Mouse (Mus musculus) megakaryocyte progenitor cell, adult 5-6 weeks (primary cell): ENCODE data around the gene Egflam. TPM values are rescaled to one million over a fixed set of nuclear protein-coding genes. Genes with fewer than 3 reads are reported as not detected.

Source experiments
- ATAC-seq: replicated peaks from 2 replicates; pipeline ENCODE4 v1.8.0; 2016; ENCODE audit warnings: mild to moderate bottlenecking, moderate TSS enrichment, inconsistent platforms; ENCODE audit not compliant: poor library complexity
- total RNA-seq, 2 experiments: library from RNA; stranded (forward) in 1 of 2; stranded (reverse) in 1 of 2; fragments of 157-497, 149-512 nt in 1 of 2; fragments of 200-1000 nt in 1 of 2; gene quantifications; 2 replicates each; pipeline versions ENCODE4 v1.2.3 to v1.2.4; 2015 to 2017

Egflam gene
- total RNA-seq, 2 experiments from 2014 or later: not detected

DNA sequence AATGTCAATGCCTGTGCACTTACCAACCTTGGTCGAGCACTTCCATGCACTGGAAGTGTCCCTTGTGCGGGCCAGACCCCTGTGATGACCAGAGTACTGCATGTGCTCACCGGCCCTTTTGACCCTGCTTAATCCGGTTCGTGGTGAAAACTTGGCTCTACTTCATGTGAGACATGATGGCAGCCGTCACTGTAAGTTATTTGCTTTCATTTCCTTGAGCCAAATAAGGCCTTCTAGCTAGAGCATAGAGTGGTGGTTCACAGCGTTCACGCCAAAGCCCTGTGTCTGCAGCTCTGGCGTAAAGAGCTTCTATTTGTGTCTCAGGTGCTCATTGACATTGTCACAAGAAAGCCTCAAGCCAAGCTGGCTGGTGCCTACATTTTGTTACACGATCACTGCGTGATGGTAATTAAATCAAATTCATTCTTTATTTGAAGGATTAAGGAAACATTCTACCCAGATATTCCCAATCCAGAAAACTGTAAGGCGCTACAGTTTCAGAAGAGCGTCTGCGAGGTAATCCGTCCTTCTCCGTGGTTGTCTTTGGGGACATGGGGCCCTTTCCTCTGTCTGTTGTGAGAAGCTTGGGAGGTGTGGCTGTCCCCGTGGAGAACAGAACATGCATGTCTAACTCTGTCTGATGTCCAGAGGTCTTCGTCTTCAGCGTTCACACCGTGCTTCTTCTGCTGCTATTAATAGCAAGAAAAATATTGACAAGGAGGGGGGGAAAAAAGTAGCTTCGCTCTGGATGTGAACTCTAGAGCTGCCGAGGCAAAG is 208.3 kb downstream of the Egflam start:
- ATAC-seq: no peak

DNA sequence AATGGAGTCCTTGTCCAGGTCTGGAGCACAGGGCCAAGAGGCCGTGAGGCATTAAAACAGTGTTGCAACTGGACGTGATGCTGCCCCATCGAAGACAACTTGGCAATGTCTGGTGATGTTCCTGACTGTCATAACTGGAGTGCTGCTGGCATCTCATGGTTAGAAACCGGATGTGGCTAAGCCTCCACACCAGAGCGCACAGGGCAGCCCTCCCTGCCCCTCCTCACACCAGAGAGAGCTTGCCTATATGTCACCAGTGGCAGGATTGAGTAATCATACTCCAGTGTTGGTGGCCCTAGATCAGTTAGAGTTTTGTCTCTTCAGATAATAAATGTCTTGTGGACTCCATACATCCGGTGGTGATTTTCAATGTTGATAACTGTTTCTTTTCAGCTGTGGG is 210.5 kb downstream of the Egflam start:
- ATAC-seq: no peak

DNA sequence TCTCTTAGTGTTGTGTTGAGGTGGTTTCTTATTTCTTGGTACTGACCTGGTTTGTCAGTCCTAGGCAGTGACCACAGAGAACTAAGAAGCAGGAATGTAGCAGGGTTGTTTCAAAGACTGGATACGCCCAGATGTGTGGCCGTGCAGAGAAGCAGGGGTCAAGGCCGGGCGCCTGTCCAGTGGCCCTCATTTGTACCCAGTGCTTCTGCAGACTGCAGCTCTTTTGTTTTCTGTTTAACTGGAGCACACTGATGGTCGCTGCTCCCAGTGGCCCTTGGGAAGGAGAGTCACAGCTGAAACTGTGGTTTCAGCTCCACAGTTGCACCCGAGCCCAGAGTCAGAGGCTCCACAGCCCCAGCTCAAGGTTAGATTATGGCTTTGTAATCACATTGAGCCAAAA is 217.6 kb downstream of the Egflam start:
- ATAC-seq: no peak

DNA sequence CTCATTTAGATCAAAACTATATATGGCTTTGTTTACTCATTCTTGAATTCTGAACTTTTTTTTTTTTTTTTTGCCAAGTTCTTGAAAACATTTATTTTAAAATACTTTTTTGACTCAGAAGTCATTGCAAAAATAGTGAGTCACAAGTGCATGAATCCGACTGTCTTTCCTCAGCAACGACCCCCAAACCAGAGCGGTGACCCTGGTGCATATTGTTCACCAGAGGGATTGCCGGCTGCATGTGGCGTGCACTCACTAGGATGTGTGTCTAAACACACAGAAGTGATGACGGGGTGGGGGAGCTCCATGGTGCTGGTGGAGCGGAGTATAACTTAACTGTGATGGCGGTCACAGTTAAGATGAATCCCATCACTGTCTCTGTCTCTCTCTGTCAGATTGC is 224.4 kb downstream of the Egflam start:
- no peak for ATAC-seq

DNA sequence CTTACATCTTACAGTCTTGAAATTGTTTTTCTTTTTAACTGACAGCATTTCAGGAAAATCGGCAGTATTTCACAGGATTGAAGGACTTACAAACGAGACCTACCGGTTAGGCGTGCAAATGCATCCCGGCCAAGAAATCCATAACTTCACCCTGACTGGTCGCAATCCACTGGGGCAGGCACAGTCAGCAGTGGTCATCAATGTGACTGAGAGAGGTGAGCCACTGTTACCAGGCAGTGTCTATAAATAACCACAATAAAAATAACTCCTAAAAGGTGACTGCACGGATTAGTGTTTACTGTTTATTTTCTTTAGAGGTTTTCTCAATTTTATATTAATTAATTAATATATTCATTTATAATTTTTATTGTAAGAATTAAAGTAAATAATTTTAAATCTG is 224.8 kb downstream of the Egflam start:
- ATAC-seq: no peak

DNA sequence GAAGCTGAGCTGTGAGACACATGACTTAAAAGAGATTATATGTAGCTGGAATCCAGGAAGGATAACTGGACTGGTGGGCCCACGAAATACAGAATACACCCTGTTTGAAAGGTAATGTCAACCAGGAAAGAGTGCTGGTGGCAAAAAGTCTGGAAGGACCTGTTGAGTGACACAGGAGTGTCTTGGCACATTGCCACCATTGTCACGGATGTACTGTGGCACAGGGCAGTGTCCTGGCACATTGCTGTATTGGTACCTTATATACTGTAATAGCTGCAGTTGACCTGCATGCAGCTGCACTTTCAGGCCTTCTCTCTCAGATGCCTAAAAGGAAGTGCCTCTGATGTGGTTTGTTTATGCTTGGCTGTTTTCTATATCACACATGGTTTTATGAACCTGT is 225.3 kb downstream of the Egflam start:
- no peak for ATAC-seq

DNA sequence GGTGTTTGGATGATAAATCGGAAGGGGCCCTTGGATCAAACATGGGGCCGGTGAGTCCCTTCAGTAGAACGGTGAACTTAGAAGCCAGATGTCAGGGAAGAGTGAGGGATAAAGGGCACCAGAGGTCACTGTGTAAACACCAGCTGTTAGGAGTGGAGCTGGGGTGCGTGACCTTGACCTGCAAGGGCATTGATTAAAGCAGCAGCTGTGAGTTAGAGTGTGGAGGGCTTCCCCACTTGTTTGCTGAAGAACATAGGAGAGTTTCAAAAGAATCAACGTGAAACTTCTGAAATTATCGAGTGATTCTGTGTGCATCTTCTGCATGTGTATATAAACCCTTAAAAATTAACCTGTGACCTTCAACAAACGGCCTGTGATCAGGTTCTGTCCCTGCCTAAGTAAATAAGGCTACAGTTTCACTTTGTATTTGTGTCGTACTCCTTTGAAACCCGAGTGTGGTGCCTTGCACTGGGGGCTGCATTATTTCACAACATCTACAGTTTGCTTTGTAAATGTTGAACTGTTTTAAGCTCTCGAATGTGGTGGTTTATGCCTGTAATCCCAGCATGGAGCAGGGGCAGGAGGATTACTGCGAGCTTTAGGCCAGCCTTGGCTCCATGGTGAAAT is 230.2 kb downstream of the Egflam start:
- no peak for ATAC-seq

DNA sequence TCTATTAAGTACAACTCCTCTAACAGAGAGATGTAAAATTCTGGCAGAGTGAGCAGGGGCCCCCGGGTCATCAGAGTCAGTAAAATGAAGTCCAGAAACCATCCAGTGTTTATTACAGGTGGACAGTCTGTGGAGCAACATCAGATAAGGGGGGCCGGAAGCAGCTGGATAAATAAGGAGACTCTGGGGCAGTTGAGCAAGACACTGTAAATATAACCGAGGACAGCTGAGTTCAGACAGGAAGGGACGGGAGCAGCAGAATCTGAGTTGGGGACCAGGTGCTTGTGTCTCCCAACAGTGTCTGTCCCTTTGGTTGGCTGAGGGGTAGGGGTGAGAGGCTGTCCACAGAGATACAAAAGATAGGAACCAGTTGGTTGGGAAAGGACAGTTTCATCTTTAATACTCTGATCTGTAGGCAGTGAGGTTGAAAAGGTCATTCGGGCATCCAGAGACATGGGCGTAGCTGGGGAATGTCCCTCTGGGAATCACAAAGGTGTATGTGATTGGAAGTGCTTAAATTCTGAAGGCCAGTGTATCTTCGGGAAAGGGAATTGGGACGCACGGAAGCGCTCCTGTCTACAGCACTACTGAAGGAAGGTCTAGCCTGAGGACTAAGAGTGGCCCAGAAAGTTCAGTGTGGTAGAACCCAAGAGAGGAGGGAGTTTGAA is 230.8 kb downstream of the Egflam start:
- no peak for ATAC-seq

DNA sequence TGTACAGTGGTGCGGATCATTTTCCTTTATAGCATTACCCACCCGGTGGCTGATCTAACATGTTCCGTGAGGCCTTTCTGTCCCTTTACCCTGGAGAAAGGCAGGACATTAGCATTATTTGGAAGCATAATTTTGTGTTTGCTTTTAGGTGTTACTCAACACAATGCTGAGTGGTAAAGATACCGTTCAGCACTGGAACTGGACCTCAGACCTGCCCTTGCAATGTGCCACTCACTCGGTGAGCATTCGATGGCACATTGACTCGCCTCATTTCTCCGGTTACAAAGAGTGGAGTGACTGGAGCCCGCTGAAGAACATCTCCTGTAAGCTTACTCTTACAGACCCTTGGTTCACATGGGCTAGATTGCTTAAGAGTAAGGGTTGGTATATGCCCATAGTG is 231.5 kb downstream of the Egflam start:
- no peak for ATAC-seq

DNA sequence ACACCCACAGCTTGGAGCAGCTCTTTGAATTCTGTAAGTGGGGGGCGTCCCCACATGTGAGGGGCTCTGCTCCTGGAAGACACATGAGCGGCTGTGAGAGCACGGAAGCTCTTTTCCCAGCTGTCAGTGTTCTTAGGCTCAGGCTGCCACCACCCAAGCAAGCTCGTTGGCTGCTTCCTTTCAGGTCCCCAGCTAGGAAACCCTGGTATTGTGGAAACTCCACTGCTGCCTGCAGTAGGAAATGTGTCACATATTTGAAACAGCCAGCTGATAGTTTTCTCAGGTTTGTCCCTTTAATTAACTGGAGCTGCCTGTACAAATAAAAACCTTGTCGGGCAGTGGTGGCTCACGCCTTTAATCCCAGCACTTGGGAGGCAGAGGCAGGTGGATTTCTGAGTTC is 234.3 kb downstream of the Egflam start:
- no peak for ATAC-seq

DNA sequence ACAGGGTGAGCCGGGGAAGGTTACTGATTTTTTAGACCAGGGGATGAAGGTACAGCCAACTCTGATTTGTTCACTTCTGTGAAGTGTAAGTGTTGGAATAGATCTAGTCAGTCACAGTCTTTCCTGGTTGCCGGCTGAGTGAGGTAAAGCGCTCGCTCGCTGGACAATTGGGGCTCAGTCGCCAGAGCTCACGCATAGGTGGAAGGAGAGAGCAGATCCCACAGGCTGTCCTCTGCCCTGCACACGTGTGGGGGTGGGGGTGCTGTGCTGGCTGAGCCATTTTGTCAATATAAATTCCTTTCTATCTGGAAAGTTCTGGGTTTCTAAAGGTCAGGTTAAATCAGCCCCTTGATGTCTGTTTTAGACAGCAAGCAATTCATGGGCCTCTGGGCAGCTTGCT is 237.9 kb downstream of the Egflam start:
- no peak for ATAC-seq

DNA sequence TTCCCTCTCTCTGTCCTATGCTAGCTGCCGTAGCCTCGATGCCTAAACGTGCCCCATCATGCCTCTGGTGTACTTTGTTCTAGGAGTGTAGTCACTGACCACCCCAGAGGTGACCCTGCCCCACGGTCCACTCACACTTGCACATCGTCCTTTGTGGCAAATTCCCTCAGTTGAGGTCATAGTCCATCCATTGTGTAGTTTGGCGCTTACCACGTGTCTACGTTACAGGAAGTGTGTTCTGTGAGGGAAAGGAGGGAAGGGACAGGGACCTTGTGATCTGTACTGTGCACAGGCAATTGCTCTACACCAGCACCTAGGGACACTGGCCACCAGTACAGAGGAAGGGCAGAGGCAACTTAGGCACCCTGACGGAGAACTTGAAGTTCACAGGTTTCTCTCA is 238.3 kb downstream of the Egflam start:
- ATAC-seq: no peak

DNA sequence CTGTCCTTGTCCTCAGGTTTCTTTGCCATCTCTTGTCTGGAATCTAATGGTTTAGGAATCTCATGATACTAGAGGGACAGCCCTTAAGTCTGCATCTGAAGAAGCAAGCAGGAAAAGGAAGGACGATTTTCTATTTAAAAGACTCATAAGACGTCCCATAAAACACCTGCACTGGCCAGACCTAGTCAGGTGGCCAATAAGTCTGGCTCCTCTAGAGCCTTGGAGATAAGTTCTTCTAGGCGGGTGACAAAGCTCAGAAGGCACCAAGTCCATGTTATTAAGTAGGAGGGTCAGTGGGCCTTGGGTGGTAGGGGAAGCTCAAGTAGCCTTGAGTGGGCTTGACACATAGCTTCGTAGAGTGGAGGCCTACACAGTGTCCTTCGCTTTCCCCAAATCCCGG is 240.5 kb downstream of the Egflam start:
- ATAC-seq: no peak
